Mouse (Mus musculus) G1E (cell line): ENCODE data around the gene Col4a2. TPM values are rescaled to one million over a fixed set of nuclear protein-coding genes. Genes with fewer than 3 reads are reported as not detected.

Experiments
- ATAC-seq: 2 replicates; pipeline ENCODE4 v1.8.0; 2016; ENCODE audit warnings: mild to moderate bottlenecking; ENCODE audit not compliant: insufficient number of reproducible peaks, poor library complexity, low FRiP score, severe bottlenecking; ENCODE audit errors: extremely low read depth
- DNase-seq: peaks from one replicate; pipeline ENCODE4 v3.0.0; 2012; ENCODE audit warnings: low spot score
- H3K27me3 ChIP-seq: 2 replicates; pipeline ENCODE4 v1.6.1; 2012; ENCODE audit warnings: mild to moderate bottlenecking, low read length, inconsistent platforms; ENCODE audit not compliant: insufficient read depth
- H3K36me3 ChIP-seq: replicated peaks from 2 replicates; pipeline ENCODE3; 2012; ENCODE audit warnings: mild to moderate bottlenecking, inconsistent platforms
- H3K4me1 ChIP-seq: 2 replicates; pipeline ENCODE4 v1.6.1; 2012; ENCODE audit warnings: low read depth, low read length, inconsistent platforms, mixed read lengths; ENCODE audit not compliant: insufficient read depth
- H3K4me3 ChIP-seq: 2 replicates; pipeline ENCODE4 v1.5.1; 2012; ENCODE audit warnings: low read depth, mild to moderate bottlenecking, inconsistent platforms, low read length, moderate library complexity, mixed read lengths
- H3K9me3 ChIP-seq: replicated peaks from 2 replicates; pipeline ENCODE4 v1.6.1; 2012; ENCODE audit warnings: inconsistent platforms
- CTCF ChIP-seq: IDR thresholded peaks from 2 replicates; pipeline ENCODE4 v1.5.1; 2012; ENCODE audit warnings: low read depth, low read length, inconsistent platforms, mixed read lengths
- GATA1 ChIP-seq: IDR thresholded peaks from 2 replicates; pipeline ENCODE4 v1.6.1; 2012; ENCODE audit warnings: borderline replicate concordance, low read length, inconsistent platforms, mixed read lengths
- GATA2 ChIP-seq: IDR thresholded peaks from 2 replicates; pipeline ENCODE4 v1.6.1; 2012; ENCODE audit warnings: low read depth, low read length, inconsistent platforms, borderline replicate concordance
- POLR2AphosphoS5 ChIP-seq: IDR thresholded peaks from 2 replicates; pipeline ENCODE4 v1.6.1; 2012; ENCODE audit warnings: low read depth, low read length, inconsistent platforms; ENCODE audit not compliant: insufficient replicate concordance
- TAL1 ChIP-seq: conservative IDR thresholded peaks from 2 replicates; pipeline ENCODE4 v1.6.1; 2012; ENCODE audit warnings: low read depth, low read length, inconsistent platforms, mixed read lengths
- polyA plus RNA-seq: library from polyadenylated mRNA; stranded (reverse); fragments of >175 nt; gene quantifications from 2 replicates; pipeline ENCODE4 v1.2.3, GENCODE M21; 2012
- total RNA-seq, 2 experiments: library from RNA; stranded (forward) in 1 of 2; stranded (reverse) in 1 of 2; fragments of 200-1000 nt in 1 of 2; fragments of >200 nt in 1 of 2; fragmentation: Nextera tagmentation in 1 of 2; gene quantifications; 2 replicates each; pipeline ENCODE4 v1.2.3; 2014 to 2017

Gene Col4a2
- total and polyA plus RNA-seq, 3 experiments: 0.05 TPM; not detected in 2

DNA sequence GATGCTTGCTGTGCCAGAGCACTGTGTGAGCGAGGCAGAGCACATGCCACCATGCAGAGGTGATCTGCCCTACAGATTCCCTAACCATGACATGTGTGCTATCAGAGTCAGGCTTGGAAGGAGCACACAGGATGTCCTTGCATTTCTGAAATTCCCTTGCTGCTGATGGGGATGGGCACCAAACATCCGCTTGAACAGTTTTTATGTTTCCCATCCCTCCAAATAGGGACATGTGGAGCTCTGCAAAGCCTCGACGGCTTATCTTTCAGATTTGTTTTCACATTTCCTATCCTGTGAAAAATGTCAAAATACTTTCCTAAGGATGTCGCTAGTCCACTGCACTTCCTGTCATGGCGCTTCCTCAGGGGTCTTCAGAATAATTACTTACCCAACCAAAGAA, 40.4 kb upstream of the Col4a2 start:
- ATAC-seq: no peak
- Histone ChIP-seq H3K9me3 (no peaks in the 10 kb centered on the region), H3K36me3 (no peaks in the 10 kb centered on the region), H3K4me3 (no peak overlapping the region; the same call in 1 of the 2 replicates), H3K27me3 (peaks cover 3% of the 10 kb centered on the region; the same call in 1 of the 2 replicates), H3K4me1 (no peaks in the 10 kb centered on the region)
- DNase-seq: no peak
- TF ChIP-seq POLR2AphosphoS5: no peak
- TF ChIP-seq GATA2: no peak
- TF ChIP-seq TAL1: no peak
- TF ChIP-seq GATA1: no peak
- TF ChIP-seq CTCF: no peak

DNA sequence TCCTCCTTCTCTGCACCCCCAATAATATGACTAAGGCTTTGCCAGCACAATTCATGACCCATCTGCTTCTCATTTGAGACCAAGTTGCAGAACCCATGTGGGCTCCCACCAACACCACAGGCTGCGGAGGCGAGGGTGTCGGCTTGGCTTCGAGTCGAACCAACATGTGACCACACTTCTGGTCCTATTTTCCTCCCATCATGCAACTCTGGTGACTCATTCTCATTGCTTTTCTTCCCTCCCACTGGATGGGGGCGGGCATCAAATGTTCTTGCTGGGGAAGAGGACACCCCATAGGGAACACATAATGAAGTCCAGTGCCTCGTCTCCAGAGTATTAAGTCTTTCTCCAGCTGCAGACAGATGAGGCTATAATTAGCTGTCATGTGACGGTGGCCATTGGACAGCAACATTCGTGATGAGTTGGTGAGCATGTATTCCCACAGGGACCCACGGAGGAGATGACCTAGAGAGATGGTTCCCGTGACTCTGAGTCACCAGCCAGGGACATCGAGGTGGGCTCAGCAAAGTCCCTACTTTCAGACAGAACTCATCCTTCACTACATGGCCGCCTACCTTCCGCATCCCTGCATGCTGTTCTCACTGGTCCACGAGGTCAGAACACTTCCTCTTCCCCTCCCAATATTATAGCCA, 39.0 kb upstream of the Col4a2 start:
- DNase-seq: no peak
- H3K9me3 ChIP-seq: no peaks in the 10 kb centered on the region
- peaks cover 3% of the 10 kb centered on the region; the same call in 1 of the 2 replicates for H3K27me3 ChIP-seq
- no peak overlapping the region for H3K4me3 ChIP-seq
- H3K4me1 ChIP-seq: no peaks in the 10 kb centered on the region
- no peak for ATAC-seq
- no peak for TF ChIP-seq GATA2
- no peak for TF ChIP-seq POLR2AphosphoS5
- TF ChIP-seq GATA1: no peak
- TF ChIP-seq CTCF: no peak
- no peak for TF ChIP-seq TAL1
- H3K36me3 ChIP-seq: no peaks in the 10 kb centered on the region

DNA sequence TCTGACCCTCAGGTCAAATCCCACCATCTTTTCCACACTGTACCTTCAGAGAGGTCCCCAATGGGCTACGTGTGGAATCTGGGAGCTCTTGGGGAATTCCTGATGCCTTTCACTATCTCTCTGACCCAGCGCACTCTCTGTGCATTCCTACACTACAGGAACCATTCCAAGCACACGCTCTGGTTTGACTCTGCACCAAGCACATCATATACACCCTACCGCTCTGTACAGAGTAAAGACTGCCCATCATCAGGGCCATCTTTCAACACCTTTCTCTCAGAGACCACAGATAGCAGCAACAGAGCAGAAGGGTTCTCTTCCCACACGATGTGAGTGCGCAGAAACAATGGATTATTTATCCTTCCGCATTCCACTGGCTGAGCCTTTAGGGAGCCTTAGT, 38.2 kb upstream of the Col4a2 start:
- Histone ChIP-seq H3K36me3 (no peaks in the 10 kb centered on the region), H3K9me3 (no peaks in the 10 kb centered on the region), H3K4me1 (no peaks in the 10 kb centered on the region), H3K27me3 (peaks cover 3% of the 10 kb centered on the region; the same call in 1 of the 2 replicates), H3K4me3 (no peak overlapping the region)
- ATAC-seq (no peak), DNase-seq (no peak)
- TF ChIP-seq TAL1 (no peak), CTCF (no peak), POLR2AphosphoS5 (no peak), GATA1 (no peak), GATA2 (no peak)

DNA sequence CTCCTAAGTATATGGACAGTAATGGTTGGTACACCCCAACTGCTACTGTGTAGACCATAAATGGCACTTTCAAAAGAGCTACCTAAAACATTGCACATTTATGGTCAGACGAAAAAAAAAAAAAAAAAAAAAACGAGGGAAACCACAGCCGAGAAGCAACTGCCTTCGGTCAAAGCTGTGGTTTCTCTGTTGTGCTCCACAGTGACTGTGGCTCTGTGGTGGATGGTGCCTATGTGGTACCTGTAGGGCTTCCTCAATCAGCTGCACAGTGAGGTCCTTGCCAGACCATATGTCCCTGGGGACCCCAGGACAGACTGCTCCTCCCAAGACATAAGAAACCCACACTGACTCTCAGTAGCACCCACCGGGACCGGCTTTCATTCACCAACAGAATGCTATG, 36.3 kb upstream of the Col4a2 start:
- H3K36me3 ChIP-seq: no peaks in the 10 kb centered on the region
- peaks cover 3% of the 10 kb centered on the region; the same call in 1 of the 2 replicates for H3K27me3 ChIP-seq
- DNase-seq (no peak), ATAC-seq (no peak)
- TF ChIP-seq GATA1 (no peak), GATA2 (no peak), POLR2AphosphoS5 (no peak), TAL1 (no peak), CTCF (no peak)
- H3K4me1 ChIP-seq: no peaks in the 10 kb centered on the region
- no peaks in the 10 kb centered on the region for H3K9me3 ChIP-seq
- no peak overlapping the region for H3K4me3 ChIP-seq

DNA sequence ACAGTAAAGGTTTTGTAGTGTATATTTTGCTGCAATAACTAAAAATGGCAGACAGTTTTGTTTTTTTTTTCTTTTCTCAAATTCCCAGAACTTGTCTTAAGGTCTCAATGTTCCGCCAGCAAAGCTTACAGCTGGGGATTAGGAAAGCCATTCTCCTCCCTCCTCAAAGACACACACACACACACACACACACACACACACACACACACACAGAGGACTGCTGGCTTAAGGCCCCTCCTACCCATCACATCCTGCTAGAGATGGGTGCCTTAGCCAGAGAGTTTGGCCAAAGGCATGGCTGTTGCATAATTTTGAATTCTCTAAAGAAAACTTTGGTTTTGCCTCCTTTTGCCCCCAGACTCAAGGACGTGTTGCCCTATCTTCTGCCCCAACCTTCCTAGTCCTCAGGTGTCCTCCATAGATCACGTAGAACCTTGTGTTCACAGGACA, 35.0 kb upstream of the Col4a2 start:
- no peak for TF ChIP-seq POLR2AphosphoS5
- no peak for TF ChIP-seq TAL1
- no peak for TF ChIP-seq GATA2
- no peak for TF ChIP-seq CTCF
- TF ChIP-seq GATA1: no peak
- no peaks in the 10 kb centered on the region for H3K4me1 ChIP-seq
- H3K9me3 ChIP-seq: no peaks in the 10 kb centered on the region
- DNase-seq (no peak), ATAC-seq (no peak)
- H3K27me3 ChIP-seq: no peaks in the 10 kb centered on the region
- H3K36me3 ChIP-seq: no peaks in the 10 kb centered on the region
- H3K4me3 ChIP-seq: no peak overlapping the region

DNA sequence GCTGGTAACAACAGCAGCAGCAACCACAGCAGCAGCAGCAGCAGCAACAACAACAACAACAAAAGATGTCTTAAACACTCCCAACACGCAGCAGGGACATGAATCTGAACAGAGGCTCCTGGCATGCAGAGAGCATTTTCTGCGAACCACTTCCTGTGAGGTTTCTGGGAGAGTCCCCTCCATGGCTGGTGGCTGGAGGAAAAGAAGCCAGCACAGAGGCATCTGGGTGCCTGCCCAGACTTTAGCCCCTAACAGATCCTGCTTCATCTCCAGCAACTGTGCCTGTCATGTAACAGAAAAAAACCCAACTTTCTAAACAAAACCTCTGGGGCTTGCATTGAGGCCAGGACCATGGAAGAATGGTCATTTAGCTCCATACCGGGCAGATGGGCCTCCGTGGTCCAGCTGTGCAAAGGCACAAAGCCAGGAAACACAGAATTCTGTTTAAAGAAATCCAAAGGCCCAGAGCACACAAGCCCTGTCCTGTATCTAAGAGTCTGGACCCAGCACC, 34.4 kb upstream of the Col4a2 start:
- Histone ChIP-seq H3K9me3 (no peaks in the 10 kb centered on the region), H3K4me1 (no peaks in the 10 kb centered on the region), H3K27me3 (peaks cover under 1% of the 10 kb centered on the region; the same call in 1 of the 2 replicates), H3K36me3 (no peaks in the 10 kb centered on the region), H3K4me3 (no peak overlapping the region)
- ATAC-seq (no peak), DNase-seq (no peak)
- TF ChIP-seq CTCF (no peak), TAL1 (no peak), POLR2AphosphoS5 (no peak), GATA2 (no peak)
